Mouse (Mus musculus) mouse trophoblast stem cell (cell line): ENCODE measurements around the gene Pycard.
"Not testable (repeated sequence)": the region's sequence is repeated elsewhere in the genome, so short reads cannot be mapped to it uniquely, and the experiment has no call there.

Source experiments
- in situ Hi-C, 2 experiments: fragments of 300-500 bp; cut with MseI, MboI; formaldehyde crosslinking; loops; 2 replicates in 1 of 2; 3 replicates in 1 of 2; pipeline ENCODE4 v1.15.1; 2025

Pycard gene

DNA sequence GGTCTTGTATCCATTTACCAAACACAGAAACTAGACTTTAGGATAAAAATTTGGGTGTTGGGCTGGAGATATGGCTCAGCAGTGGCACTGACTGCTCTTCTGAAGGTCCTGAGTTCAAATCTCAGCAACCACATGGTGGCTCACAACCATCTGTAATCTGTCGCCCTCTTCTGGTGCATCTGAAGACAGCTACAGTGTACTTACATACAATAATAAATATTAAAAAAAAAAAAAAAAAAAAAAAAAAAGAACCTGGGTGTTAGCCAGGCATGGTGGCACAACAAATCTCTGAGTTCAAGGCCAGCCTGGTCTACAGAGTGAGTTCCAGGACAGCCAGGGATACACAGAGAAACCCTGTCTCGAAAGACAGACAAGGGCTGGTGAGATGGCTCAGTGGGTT lies 51.6 kb downstream of the Pycard start:
- in situ Hi-C loops, result not testable (repeated sequence)
